In genomic region chr2:93232141-93232540, GRCm38 (mm10) we compare ENCODE assay signal across 22 mouse cellular contexts. TPM values are rescaled to one million over a fixed set of nuclear protein-coding genes. Genes with fewer than 3 reads are reported as not detected.
DNase-seq lines count a peak whose midpoint lies in the region; ATAC-seq lines count a peak whose summit lies in the region.
"Had no signal": no experiment of that assay in that cellular context is flagged by ENCODE, and none has a peak within 500 bp of the region (broad histone marks: within the 10 kb centered on the region; RNA-seq: fewer than 3 reads in every experiment).

No protein-coding gene starts in this region.

- ATAC-seq in hematopoietic stem cell, adult 5-6 weeks (replicated peaks in 1 of 2; ENCODE audit: insufficient read depth in 1 of 2, low FRiP score in 2 of 2, low TSS enrichment in 1 of 2, low read depth in 1 of 2, poor library complexity in 2 of 2, severe bottlenecking in 2 of 2), result 0 out of 4 replicates have a peak, but pooled peaks have one; percentile 14 to 24
- ATAC-seq: inflammation-experienced regulatory T-cells, adult 6 months had no signal

- peak; percentile 26 for DNase-seq in cerebellum, adult 9-11 months
- DNase-seq in cerebellum, postnatal 25 days, result no peak
- DNase-seq in ovary, adult 18-20 months (ENCODE audit: low spot score), result peak; percentile 87
- DNase-seq in ovary, postnatal 10 days (ENCODE audit: low spot score), result no peak
- peak; percentile 62 for DNase-seq in adrenal gland, postnatal 14 days
- DNase-seq in left cerebral cortex, adult 18-20 months (ENCODE audit: low spot score in 2 of 2), result no peak
- DNase-seq: B cell, adult 2 months; cerebellum, adult 11 months; cerebellum, adult 9-10 months; gastrocnemius, postnatal 14 days; heart, adult 11 months; heart, postnatal 36 days; kidney, adult 11 months; kidney, postnatal 25 days; lung, postnatal 36 days; midbrain, embryonic 14.5 days; retina, postnatal 1 day; right cerebral cortex, postnatal 14 days; thymus, adult 2 months; thymus, postnatal 36 days had no signal

RNA-seq across cellular contexts. Expression of gene Trp53i11, which starts 44.8 kb away (rescaled TPM):
- 70.9 and 86.9 TPM in 2 replicates for total RNA-seq in adrenal gland, postnatal 14 days (2021)
- total RNA-seq in hematopoietic stem cell, adult 5-6 weeks (2017), result 17.0 and 24.9 TPM in 2 replicates
- 100 to 1,000 TPM; 112 to 128 TPM for total RNA-seq in left cerebral cortex, adult 18-20 months (2021)

Comparison
In these comparisons a context has a peak if more than half of its experiments do, and no peak if none do; other contexts are left out.
1. DNase-seq: peak in cerebellum, adult 9-11 months (single experiment), ovary, adult 18-20 months (single experiment) and adrenal gland, postnatal 14 days (single experiment); none in cerebellum, postnatal 25 days (0 of 2), ovary, postnatal 10 days (single experiment) and left cerebral cortex, adult 18-20 months (0 of 2).